Mouse (Mus musculus): ENCODE measurements around the gene Cercam.
"Not testable (repeated sequence)": the region's sequence is repeated elsewhere in the genome, so short reads cannot be mapped to it uniquely, and the experiment has no call there.

Gene Cercam

GRCm38 (mm10) chr2:29902194-29902593, 33.2 kb downstream of the Cercam start:
- DNase-seq = no peak

GRCm38 (mm10) chr2:29908171-29908570, 39.2 kb downstream of the Cercam start:
- not testable (repeated sequence) for DNase-seq

GRCm38 (mm10) chr2:29910042-29910441, 41.1 kb downstream of the Cercam start:
- peak in 1 of 2 experiments; percentile 14 for DNase-seq

- DNase-seq = no peak
These were observed 48.7 kb downstream of the Cercam start for GRCm38 (mm10) chr2:29917621-29918020.

- peak; percentile 86 to 87 for DNase-seq
These were observed 53.0 kb downstream of the Cercam start for GRCm38 (mm10) chr2:29922011-29922410.

- DNase-seq = peak; percentile 76 to 93
These were observed 57.6 kb downstream of the Cercam start for GRCm38 (mm10) chr2:29926542-29926941.

- DNase-seq = no peak
These were observed 61.5 kb downstream of the Cercam start for GRCm38 (mm10) chr2:29930506-29930905.

- DNase-seq = no peak
These were observed 62.2 kb downstream of the Cercam start for GRCm38 (mm10) chr2:29931194-29931593.

Measured in kidney, postnatal 25 days (tissue).